Mouse (Mus musculus) megakaryocyte, embryonic 14.5 days (primary cell): Measurements from ENCODE around the gene Tmc1.

Source experiments
- FLI1 ChIP-seq: IDR thresholded peaks from 2 replicates; pipeline ENCODE4 v1.6.1; 2012; ENCODE audit warnings: low read length, inconsistent platforms, mixed read lengths
- GATA1 ChIP-seq: IDR thresholded peaks from 3 replicates; pipeline ENCODE4 v1.6.1; 2012; ENCODE audit warnings: mixed read lengths, low read length, inconsistent platforms, borderline replicate concordance

- TF ChIP-seq FLI1 (no peak), GATA1 (no peak)
Measured at GRCm38 (mm10) chr19:20923336-20924211, 30.4 kb downstream of the Tmc1 start.
